Mouse (Mus musculus): ENCODE measurements around the gene Trim2.

DNA sequence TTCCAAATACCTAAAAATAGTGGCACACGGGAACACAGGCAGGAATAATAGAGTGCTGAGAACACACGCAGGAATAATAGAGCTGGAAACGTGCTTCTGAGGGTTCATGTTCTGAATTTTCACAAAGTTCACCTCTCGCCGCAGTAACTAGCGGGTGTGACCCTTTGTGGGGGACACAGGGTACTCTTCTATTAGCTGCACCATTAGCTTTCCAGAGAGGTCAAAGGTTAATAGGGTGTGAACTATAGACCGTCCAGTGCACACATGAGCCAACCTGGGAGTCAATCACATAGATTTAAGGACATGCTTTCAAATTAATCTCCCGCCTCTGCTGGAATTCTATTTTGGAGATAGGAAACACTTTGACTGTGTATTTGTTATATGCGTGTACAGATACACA lies 11.9 kb downstream of the Trim2 start:
- TF ChIP-seq POLR2A (IDR thresholded peaks at IDR 0.05; ENCODE audit: borderline replicate concordance, extremely low read depth, insufficient read depth, insufficient read length, poor library complexity, severe bottlenecking): no peak
- TF ChIP-seq CTCF (IDR thresholded peaks at IDR 0.05; ENCODE audit: borderline replicate concordance, extremely low read depth, insufficient read depth, insufficient read length): no peak
